Comparison of ENCODE assay signal across 7 mouse cellular contexts in genomic region chr9:50850713-50851112, GRCm38 (mm10). TPM values are rescaled to one million over a fixed set of nuclear protein-coding genes. Genes with fewer than 3 reads are reported as not detected.
DNase-seq lines count a peak whose midpoint lies in the region; ATAC-seq and TF ChIP-seq lines count a peak whose summit lies in the region.

No protein-coding gene starts in this region.

- 43% methylated on average over 8 of the region's 8 CpGs for WGBS in liver, embryonic 11.5 days

- peak overlapping the region; percentile 9; the same call in 1 of the 2 replicates for H3K4me2 ChIP-seq in liver, embryonic 11.5 days

- H3K4me3 ChIP-seq in liver, embryonic 11.5 days (ENCODE audit: low read depth, low read length): no peak overlapping the region
- no peak overlapping the region for H3K4me3 ChIP-seq in layer of hippocampus, adult 2 months

- H3K36me3 ChIP-seq in liver, embryonic 11.5 days (ENCODE audit: control insufficient read depth, insufficient read depth, low read length): no peaks in the 10 kb centered on the region

- TF ChIP-seq CTCF in layer of hippocampus, adult 2 months (conservative IDR thresholded peaks at IDR 0.05): no peak

- DNase-seq in liver, embryonic 11.5 days (ENCODE audit: low spot score): no peak
- no peak for DNase-seq in liver
- peak; percentile 22 to 36 for DNase-seq in monocyte, adult 2 months (ENCODE audit: low read depth in 1 of 2, low spot score in 2 of 2)
- DNase-seq in retina, postnatal 1 day: no peak
- no peak for DNase-seq in layer of hippocampus, adult 2 months (ENCODE audit: low spot score in 2 of 2)

- no peak for ATAC-seq in liver, embryonic 11.5 days (replicated peaks; ENCODE audit: low FRiP score)
- peak; percentile 36 for ATAC-seq in common myeloid progenitor, adult 5-6 weeks (replicated peaks; ENCODE audit: low read depth, poor library complexity, severe bottlenecking)
- ATAC-seq in hematopoietic stem cell, adult 5-6 weeks (replicated peaks in 1 of 2; ENCODE audit: insufficient read depth in 1 of 2, low FRiP score in 2 of 2, low TSS enrichment in 1 of 2, low read depth in 1 of 2, poor library complexity in 2 of 2, severe bottlenecking in 2 of 2): peak; percentile 43 to 47; a peak in 2 of 4 replicates

- H3K27me3 ChIP-seq in liver, embryonic 11.5 days (replicated peaks; ENCODE audit: control insufficient read depth, insufficient read depth, low read length): no peaks in the 10 kb centered on the region

- H3K9ac ChIP-seq in liver, embryonic 11.5 days (ENCODE audit: low read depth, low read length): no peak overlapping the region

- no peaks in the 10 kb centered on the region for H3K9me3 ChIP-seq in liver, embryonic 11.5 days (ENCODE audit: control insufficient read depth, low read length)

- peaks cover 42% of the 10 kb centered on the region for H3K4me1 ChIP-seq in liver, embryonic 11.5 days (replicated peaks; ENCODE audit: control insufficient read depth, insufficient read depth, low read length)

- no peak overlapping the region for H3K27ac ChIP-seq in liver, embryonic 11.5 days (ENCODE audit: low read depth, low read length)
- H3K27ac ChIP-seq in layer of hippocampus, adult 2 months: no peak overlapping the region

RNA-seq across cellular contexts. Expression of gene Ppp2r1b, which starts 5.6 kb away (rescaled TPM):
- polyA plus RNA-seq in liver, embryonic 11.5 days (2014; fragmentation: Nextera tagmentation; extraction: Ambion mirVana): 143 and 172 TPM in 2 replicates
- 66.6 and 66.9 TPM in 2 replicates for total RNA-seq in common myeloid progenitor, adult 5-6 weeks (2017)
- 38.7 and 40.3 TPM in 2 replicates for total RNA-seq in hematopoietic stem cell, adult 5-6 weeks (2017)
- total RNA-seq in layer of hippocampus, adult 2 months (2021): 10 to 100 TPM; 14.9 to 18.1 TPM

Comparison
In these comparisons a context has a peak if more than half of its experiments do, and no peak if none do; other contexts are left out.
1. DNase-seq: peak in monocyte, adult 2 months (2 of 2); none in liver, embryonic 11.5 days (single experiment), liver (single experiment), retina, postnatal 1 day (single experiment) and layer of hippocampus, adult 2 months (0 of 2).